ENCODE assay signal across 15 mouse cellular contexts in genomic region chr10:125794504-125794903, GRCm38 (mm10).
"Had no signal": no experiment of that assay in that cellular context is flagged by ENCODE, and none has a peak within 500 bp of the region (broad histone marks: within the 10 kb centered on the region; RNA-seq: fewer than 3 reads in every experiment).

No protein-coding gene starts in this region.

- DNase-seq: heart, postnatal 14 days; heart, postnatal 36 days; heart, postnatal 4 days; kidney, adult 11 months; kidney, adult 18-20 months; kidney, adult 2 months; kidney, adult 8-10 months; kidney, adult 9 months; kidney, postnatal 10 days; kidney, postnatal 14 days; kidney, postnatal 25 days; kidney, postnatal 36 days; kidney, postnatal 4 days; layer of hippocampus, adult 9-11 months; layer of hippocampus, postnatal 36 days had no signal
